In the genomic region with DNA sequence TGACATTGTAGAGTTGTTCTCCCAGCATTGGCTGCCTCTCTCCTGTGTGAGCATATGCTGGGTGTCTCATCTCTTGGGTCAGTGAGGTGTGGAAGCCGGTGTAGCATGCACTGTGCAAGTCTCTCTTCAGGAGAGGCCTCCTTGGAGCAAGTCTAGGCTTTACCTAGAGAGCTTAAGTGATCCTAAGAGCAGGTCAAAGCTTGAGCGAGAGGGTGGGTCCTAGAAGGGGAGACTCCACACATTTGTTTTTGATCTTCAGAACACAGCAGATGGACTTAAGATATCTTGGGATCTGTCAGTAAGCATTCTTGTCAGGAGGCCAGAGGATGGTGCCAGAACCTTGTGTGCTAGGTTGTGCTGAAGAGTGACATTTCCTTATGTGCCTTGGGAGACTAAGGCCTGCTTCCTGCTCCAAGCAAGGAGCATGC, we compare ENCODE assay signal across 12 mouse cellular contexts.
DNase-seq lines count a peak whose midpoint lies in the region; ATAC-seq and TF ChIP-seq lines count a peak whose summit lies in the region.
"Had no signal": no experiment of that assay in that cellular context is flagged by ENCODE, and none has a peak within 500 bp of the region (broad histone marks: within the 10 kb centered on the region; RNA-seq: fewer than 3 reads in every experiment).

No protein-coding gene starts in this region.

- no peak for TF ChIP-seq CTCF in testis, adult 2 months (IDR thresholded peaks at IDR 0.05; ENCODE audit: control insufficient read depth, insufficient read depth, insufficient replicate concordance, low read depth, low read length)

- no peaks in the 10 kb centered on the region for H3K4me1 ChIP-seq in testis, adult 2 months (ENCODE audit: control insufficient read depth, insufficient read depth, low read length)
- H3K4me1 ChIP-seq in stomach, embryonic 16.5 days (ENCODE audit: control insufficient read depth, insufficient read depth, low read length) = no peaks in the 10 kb centered on the region
- H3K4me1 ChIP-seq in forebrain, embryonic 16.5 days (replicated peaks; ENCODE audit: control insufficient read depth, insufficient read depth, low read length) = no peaks in the 10 kb centered on the region
- H3K4me1 ChIP-seq: embryonic facial prominence, embryonic 12.5 days; megakaryocyte, embryonic 14.5 days had no signal

- H3K9me3 ChIP-seq in stomach, embryonic 16.5 days (replicated peaks; ENCODE audit: control insufficient read depth, low read length) = no peaks in the 10 kb centered on the region
- no peaks in the 10 kb centered on the region for H3K9me3 ChIP-seq in forebrain, embryonic 16.5 days (ENCODE audit: control insufficient read depth, low read length)
- H3K9me3 ChIP-seq: embryonic facial prominence, embryonic 12.5 days; heart, embryonic 15.5 days; megakaryocyte, embryonic 14.5 days had no signal

- no peak for TF ChIP-seq POLR2A in testis, adult 2 months (IDR thresholded peaks at IDR 0.05; ENCODE audit: control insufficient read depth, low read depth, low read length)

- no peak overlapping the region for H3K9ac ChIP-seq in stomach, embryonic 16.5 days (ENCODE audit: low read length)
- H3K9ac ChIP-seq in forebrain, embryonic 16.5 days (replicated peaks; ENCODE audit: low read depth, low read length) = no peak overlapping the region
- H3K9ac ChIP-seq: embryonic facial prominence, embryonic 12.5 days; heart, embryonic 15.5 days had no signal

- DNase-seq in adrenal gland, postnatal 10 days = peak; percentile 18
- no peak for DNase-seq in adrenal gland, adult 18-20 months (ENCODE audit: low spot score in 2 of 2)
- DNase-seq in testis, postnatal 10 days (ENCODE audit: low spot score) = no peak
- peak; percentile 64 for DNase-seq in kidney, adult 9 months
- DNase-seq in embryo, embryonic 11 days = no peak
- DNase-seq: thymus, postnatal 4 days had no signal

- H3K4me3 ChIP-seq in testis, adult 2 months (ENCODE audit: control insufficient read depth, low read depth, low read length) = no peak overlapping the region
- no peak overlapping the region for H3K4me3 ChIP-seq in stomach, embryonic 16.5 days (replicated peaks; ENCODE audit: low read length)
- no peak overlapping the region for H3K4me3 ChIP-seq in forebrain, embryonic 16.5 days (replicated peaks; ENCODE audit: low read length)
- H3K4me3 ChIP-seq: embryonic facial prominence, embryonic 12.5 days; heart, embryonic 15.5 days; megakaryocyte, embryonic 14.5 days had no signal

- peak overlapping the region; percentile 27; the same call in 1 of the 2 replicates for H3K27ac ChIP-seq in testis, adult 2 months (ENCODE audit: control insufficient read depth, insufficient read depth, low read depth, low read length)
- H3K27ac ChIP-seq in stomach, embryonic 16.5 days (ENCODE audit: low read length) = peak overlapping the region; percentile 71; the same call in 1 of the 2 replicates
- no peak overlapping the region for H3K27ac ChIP-seq in forebrain, embryonic 16.5 days (ENCODE audit: low read length)
- H3K27ac ChIP-seq: embryonic facial prominence, embryonic 12.5 days; heart, embryonic 15.5 days had no signal

- 76% methylated on average over 2 of the region's 2 CpGs for WGBS in stomach, embryonic 16.5 days
- WGBS in forebrain, embryonic 16.5 days = 84% methylated on average over 2 of the region's 2 CpGs

- no peaks in the 10 kb centered on the region for H3K36me3 ChIP-seq in testis, adult 2 months (ENCODE audit: control insufficient read depth, insufficient read depth, low read length)
- no peaks in the 10 kb centered on the region for H3K36me3 ChIP-seq in stomach, embryonic 16.5 days (ENCODE audit: control insufficient read depth, insufficient read depth, low read length)
- H3K36me3 ChIP-seq in forebrain, embryonic 16.5 days (ENCODE audit: control insufficient read depth, insufficient read depth) = no peaks in the 10 kb centered on the region
- H3K36me3 ChIP-seq: embryonic facial prominence, embryonic 12.5 days; heart, embryonic 15.5 days had no signal

- no peaks in the 10 kb centered on the region for H3K27me3 ChIP-seq in testis, adult 2 months (ENCODE audit: control insufficient read depth, insufficient read depth, low read length)
- no peaks in the 10 kb centered on the region for H3K27me3 ChIP-seq in stomach, embryonic 16.5 days (ENCODE audit: control insufficient read depth, insufficient read depth, low read length)
- H3K27me3 ChIP-seq in forebrain, embryonic 16.5 days (replicated peaks; ENCODE audit: control insufficient read depth, insufficient read depth, low read length) = no peaks in the 10 kb centered on the region
- H3K27me3 ChIP-seq: embryonic facial prominence, embryonic 12.5 days; heart, embryonic 15.5 days had no signal

- no peak overlapping the region for H3K4me2 ChIP-seq in stomach, embryonic 16.5 days (ENCODE audit: low read depth, low read length)
- H3K4me2 ChIP-seq in forebrain, embryonic 16.5 days (ENCODE audit: low read length) = no peak overlapping the region
- H3K4me2 ChIP-seq: embryonic facial prominence, embryonic 12.5 days; heart, embryonic 15.5 days had no signal

- peak; percentile 71; the same call in 1 of the 2 replicates for ATAC-seq in stomach, embryonic 16.5 days (ENCODE audit: insufficient read depth, low FRiP score)
- no peak for ATAC-seq in forebrain, embryonic 16.5 days

Comparison
In these comparisons a context has a peak if more than half of its experiments do, and no peak if none do; other contexts are left out.
1. DNase-seq: peak in adrenal gland, postnatal 10 days (single experiment) and kidney, adult 9 months (single experiment); none in adrenal gland, adult 18-20 months (0 of 2), testis, postnatal 10 days (single experiment) and embryo, embryonic 11 days (single experiment).